Mouse (Mus musculus) midbrain, embryonic 11.5 days (tissue): ENCODE results near the gene Prpf40b. TPM values are rescaled to one million over a fixed set of nuclear protein-coding genes. Genes with fewer than 3 reads are reported as not detected.

Experiments used
- ATAC-seq: fragments of 200-750 bp; cut with Nextera tagmentation; 2 replicates; pipeline ENCODE4 v1.8.0; 2017; ENCODE audit warnings: moderate TSS enrichment, moderate library complexity; ENCODE audit not compliant: low FRiP score
- DNase-seq: peaks from one replicate; pipeline ENCODE4 v3.0.0; 2015; ENCODE audit warnings: low spot score; ENCODE audit errors: missing footprints
- H3K27ac ChIP-seq: fragments of 300-500 bp; sonication (generic); 2 replicates; pipeline ENCODE4 v1.5.1; 2014; ENCODE audit warnings: low read depth, low read length
- H3K27me3 ChIP-seq: fragments of 300-500 bp; sonication (generic); 2 replicates; pipeline ENCODE4 v1.6.1; 2014; ENCODE audit warnings: mild to moderate bottlenecking, low read length, moderate library complexity, mixed read lengths; ENCODE audit not compliant: control insufficient read depth, insufficient read depth
- H3K36me3 ChIP-seq: fragments of 300-500 bp; sonication (generic); 2 replicates; pipeline ENCODE4 v1.6.1; 2014; ENCODE audit warnings: mild to moderate bottlenecking, low read length, moderate library complexity, mixed read lengths; ENCODE audit not compliant: control insufficient read depth, insufficient read depth
- H3K4me1 ChIP-seq: fragments of 300-500 bp; sonication (generic); 2 replicates; pipeline ENCODE4 v1.6.1; 2014; ENCODE audit warnings: low read length; ENCODE audit not compliant: control insufficient read depth, insufficient read depth
- H3K4me2 ChIP-seq: fragments of 300-500 bp; sonication (generic); 2 replicates; pipeline ENCODE4 v1.6.1; 2014; ENCODE audit warnings: mild to moderate bottlenecking, moderate library complexity
- H3K4me3 ChIP-seq: fragments of 300-500 bp; sonication (generic); 2 replicates; pipeline ENCODE4 v1.5.1; 2014; ENCODE audit warnings: low read depth, low read length
- H3K9ac ChIP-seq: fragments of 300-500 bp; sonication (generic); 2 replicates; pipeline ENCODE4 v1.6.1; 2014; ENCODE audit warnings: low read length
- H3K9me3 ChIP-seq: fragments of 300-500 bp; sonication (generic); 2 replicates; pipeline ENCODE4 v1.6.1; 2016; ENCODE audit warnings: low read length; ENCODE audit not compliant: control insufficient read depth
- WGBS: fragments of 180-500 bp; shearing (Covaris S2); extraction: QIAGEN DNeasy Blood & Tissue Kit; methylation state at CpG from one replicate; pipeline ENCODE4 v1.1.7; 2014; 5-methylcytosine and 5-hydroxymethylcytosine counted together
- polyA plus RNA-seq: library from polyadenylated mRNA; unstranded; fragments of >200 nt; fragmentation: Nextera tagmentation; extraction: Ambion mirVana; gene quantifications from 2 replicates; pipeline ENCODE4 v1.2.1, GENCODE M21; 2014

Gene Prpf40b
- polyA plus RNA-seq, 1 experiment from 2014 or later: 41.6 TPM

DNA sequence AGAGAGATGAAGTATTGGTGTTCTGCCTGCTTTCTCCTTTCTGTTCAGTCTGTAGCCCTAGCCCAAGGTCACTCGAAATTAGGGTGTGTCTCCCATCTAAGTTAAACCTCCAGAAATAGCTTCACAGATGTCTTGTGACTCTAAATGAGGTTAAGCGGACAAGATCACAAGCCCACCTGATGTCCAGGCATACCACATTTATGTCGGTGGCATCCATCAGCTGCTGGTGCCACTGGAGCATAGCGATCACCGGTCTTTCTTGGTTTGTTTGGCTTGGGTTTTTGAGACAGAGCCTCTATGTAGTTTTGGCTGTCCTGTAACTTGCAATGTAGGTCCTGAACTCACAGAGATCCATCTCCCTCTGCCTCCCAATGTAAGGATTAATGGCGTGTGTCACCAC is 41.1 kb upstream of the Prpf40b start:
- WGBS: 96% methylated on average over 6 of the region's 6 CpGs
- peaks cover 3% of the 10 kb centered on the region for H3K4me1 ChIP-seq
- no peak overlapping the region for H3K4me3 ChIP-seq
- no peaks in the 10 kb centered on the region for H3K9me3 ChIP-seq
- no peak overlapping the region for H3K27ac ChIP-seq
- ATAC-seq (no peak), DNase-seq (no peak)
- H3K27me3 ChIP-seq: no peaks in the 10 kb centered on the region
- no peak overlapping the region for H3K9ac ChIP-seq
- no peaks in the 10 kb centered on the region for H3K36me3 ChIP-seq
- H3K4me2 ChIP-seq: no peak overlapping the region

DNA sequence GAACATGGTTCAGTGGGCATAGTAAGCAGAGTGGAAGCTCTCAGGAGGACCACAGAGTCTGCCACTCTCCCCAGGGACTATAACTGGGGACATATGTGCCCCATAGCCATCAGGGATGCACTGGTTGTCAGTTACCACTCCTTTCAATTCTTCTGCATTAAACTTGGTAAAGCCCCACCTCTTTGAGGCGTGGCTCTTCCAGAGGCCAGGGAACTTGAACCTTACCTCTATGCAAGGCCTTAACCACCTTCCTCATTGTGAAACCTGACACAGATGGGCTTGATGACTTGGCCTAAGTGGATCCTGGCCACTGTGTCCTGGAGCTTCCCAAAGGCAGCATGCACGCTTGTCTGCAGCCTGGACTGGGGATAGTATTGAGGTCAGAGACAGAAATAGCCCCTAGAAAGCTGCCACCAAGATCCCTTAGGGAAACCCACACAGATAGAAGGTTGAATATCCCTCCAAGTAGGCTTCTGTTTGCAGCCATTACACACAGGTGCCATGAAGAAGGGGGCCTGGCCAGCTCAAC is 40.3 kb upstream of the Prpf40b start:
- no peak for ATAC-seq
- DNase-seq: no peak

DNA sequence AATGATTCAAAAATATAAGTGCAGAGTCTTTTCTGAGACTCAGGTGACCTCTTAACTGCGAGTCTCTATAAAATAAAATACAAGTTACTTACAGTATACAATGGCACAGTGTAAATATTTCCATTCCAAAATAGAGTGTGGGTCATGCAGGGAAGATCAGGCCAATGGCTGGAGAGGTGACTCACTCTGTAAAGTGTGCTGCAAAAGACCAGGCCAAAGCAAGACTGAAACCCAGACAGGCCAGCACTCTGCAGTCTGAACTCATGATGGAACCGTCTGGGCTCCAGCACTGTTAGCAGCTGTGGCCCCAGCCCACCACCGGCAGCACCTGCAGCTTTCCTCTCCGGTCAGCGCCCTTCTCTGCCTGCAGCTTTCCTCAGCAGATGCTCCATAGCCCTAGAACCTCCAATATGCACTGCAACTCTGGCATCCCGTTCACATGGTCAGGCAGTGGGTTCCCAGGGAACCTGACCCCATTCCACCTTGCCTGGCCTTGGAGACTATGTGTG is 39.6 kb upstream of the Prpf40b start:
- Histone ChIP-seq H3K27ac (no peak overlapping the region), H3K9me3 (no peaks in the 10 kb centered on the region), H3K4me1 (peaks cover 7% of the 10 kb centered on the region), H3K4me3 (no peak overlapping the region), H3K4me2 (no peak overlapping the region), H3K36me3 (no peaks in the 10 kb centered on the region), H3K27me3 (no peaks in the 10 kb centered on the region), H3K9ac (no peak overlapping the region)
- 90% methylated on average over 6 of the region's 6 CpGs for WGBS
- DNase-seq (no peak), ATAC-seq (no peak)

More for the DNA sequence above, 40.3 kb upstream of the Prpf40b start:
- Histone ChIP-seq H3K36me3 (no peaks in the 10 kb centered on the region), H3K9ac (no peak overlapping the region), H3K4me1 (peaks cover 4% of the 10 kb centered on the region), H3K27ac (no peak overlapping the region), H3K9me3 (no peaks in the 10 kb centered on the region), H3K27me3 (no peaks in the 10 kb centered on the region), H3K4me2 (no peak overlapping the region), H3K4me3 (no peak overlapping the region)
- 83% methylated on average over 2 of the region's 2 CpGs for WGBS

- peak; percentile 27 for ATAC-seq
- Histone ChIP-seq H3K27me3 (no peaks in the 10 kb centered on the region), H3K9ac (no peak overlapping the region), H3K4me3 (no peak overlapping the region), H3K36me3 (no peaks in the 10 kb centered on the region), H3K4me2 (no peak overlapping the region; the same call in 1 of the 2 replicates), H3K9me3 (no peaks in the 10 kb centered on the region), H3K4me1 (peaks cover 4% of the 10 kb centered on the region; the same call in 1 of the 2 replicates), H3K27ac (no peak overlapping the region)
- WGBS: 68% methylated on average over 8 of the region's 8 CpGs
- DNase-seq: no peak
These were observed 35.6 kb upstream of the Prpf40b start for GRCm38 (mm10) chr15:99259167-99259729.

DNA sequence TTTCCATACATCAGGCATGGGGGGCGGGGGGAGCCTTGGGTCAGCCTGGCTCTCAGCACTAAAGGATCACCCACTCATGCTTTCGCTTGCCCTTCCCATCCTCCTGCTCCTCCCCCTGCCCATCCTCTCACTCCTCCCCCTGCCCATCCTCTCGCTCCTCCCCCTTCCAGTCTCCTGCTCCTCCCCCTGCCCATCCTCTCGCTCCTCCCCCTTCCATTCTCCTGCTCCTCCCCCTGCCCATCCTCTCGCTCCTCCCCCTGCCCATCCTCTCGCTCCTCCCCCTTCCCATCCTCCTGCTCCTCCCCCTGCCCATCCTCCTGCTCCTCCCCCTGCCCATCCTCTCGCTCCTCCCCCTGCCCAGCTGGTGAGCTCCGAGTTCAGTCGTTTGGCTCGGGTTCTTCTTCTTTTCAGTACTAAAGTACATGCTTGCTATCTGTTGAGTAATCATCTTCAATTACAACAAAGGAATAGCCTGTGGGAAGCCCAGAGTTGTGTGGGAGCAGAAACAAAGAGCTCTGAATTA is 35.1 kb upstream of the Prpf40b start:
- DNase-seq (peak; percentile 94), ATAC-seq (peak; percentile 77)
- 2% methylated on average over 9 of the region's 10 CpGs for WGBS
- no peaks in the 10 kb centered on the region for H3K9me3 ChIP-seq
- no peak overlapping the region; the same call in 1 of the 2 replicates for H3K9ac ChIP-seq
- H3K4me2 ChIP-seq: peak overlapping the region; percentile 37
- H3K4me1 ChIP-seq: peaks cover 4% of the 10 kb centered on the region; the same call in 1 of the 2 replicates
- no peak overlapping the region for H3K4me3 ChIP-seq
- H3K27ac ChIP-seq: no peak overlapping the region
- H3K36me3 ChIP-seq: no peaks in the 10 kb centered on the region
- no peaks in the 10 kb centered on the region for H3K27me3 ChIP-seq

- H3K4me3 ChIP-seq: no peak overlapping the region
- no peak overlapping the region for H3K27ac ChIP-seq
- no peaks in the 10 kb centered on the region for H3K27me3 ChIP-seq
- H3K9me3 ChIP-seq: no peaks in the 10 kb centered on the region
- DNase-seq: no peak
- no peak overlapping the region for H3K9ac ChIP-seq
- ATAC-seq: no peak
- no peaks in the 10 kb centered on the region for H3K36me3 ChIP-seq
- peaks cover 4% of the 10 kb centered on the region; the same call in 1 of the 2 replicates for H3K4me1 ChIP-seq
- H3K4me2 ChIP-seq: no peak overlapping the region
- WGBS: 75% methylated on average over 10 of the region's 10 CpGs
These were observed 32.2 kb upstream of the Prpf40b start for GRCm38 (mm10) chr15:99262702-99263101.

- Histone ChIP-seq H3K9ac (no peak overlapping the region), H3K27ac (no peak overlapping the region), H3K27me3 (no peaks in the 10 kb centered on the region), H3K36me3 (no peaks in the 10 kb centered on the region), H3K4me2 (no peak overlapping the region), H3K4me1 (peaks cover 4% of the 10 kb centered on the region; the same call in 1 of the 2 replicates), H3K9me3 (no peaks in the 10 kb centered on the region), H3K4me3 (no peak overlapping the region)
- DNase-seq (no peak), ATAC-seq (no peak)
- 67% methylated on average over 2 of the region's 2 CpGs for WGBS
These were observed 30.5 kb upstream of the Prpf40b start for GRCm38 (mm10) chr15:99264363-99264762.

DNA sequence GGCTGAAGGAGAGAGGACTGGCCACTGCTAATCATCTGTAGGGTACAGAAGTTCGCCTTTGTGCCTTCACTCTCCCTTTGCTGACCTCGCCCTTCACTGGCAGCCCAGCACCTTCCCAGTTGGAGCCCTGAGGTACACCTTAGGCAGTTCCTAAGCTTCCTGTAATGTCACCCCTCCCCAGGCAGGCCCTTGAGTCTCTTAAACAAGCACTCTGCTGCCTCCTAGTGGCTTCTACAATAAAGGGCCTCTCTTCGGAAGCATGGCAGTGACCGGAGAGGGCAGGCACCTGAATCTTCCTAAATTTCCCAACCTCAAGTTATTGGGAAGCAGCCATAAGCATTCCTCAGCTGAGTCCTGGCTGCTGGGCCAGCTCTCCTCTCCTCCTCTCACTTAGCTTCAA is 29.2 kb upstream of the Prpf40b start:
- 20% methylated on average over 4 of the region's 4 CpGs for WGBS
- H3K4me2 ChIP-seq: no peak overlapping the region
- H3K9me3 ChIP-seq: no peaks in the 10 kb centered on the region
- no peaks in the 10 kb centered on the region for H3K4me1 ChIP-seq
- H3K4me3 ChIP-seq: no peak overlapping the region
- no peak overlapping the region for H3K27ac ChIP-seq
- ATAC-seq (no peak), DNase-seq (peak; percentile 94)
- no peaks in the 10 kb centered on the region for H3K36me3 ChIP-seq
- H3K9ac ChIP-seq: no peak overlapping the region
- no peaks in the 10 kb centered on the region for H3K27me3 ChIP-seq

- H3K9me3 ChIP-seq: no peaks in the 10 kb centered on the region
- no peak overlapping the region for H3K27ac ChIP-seq
- ATAC-seq: no peak
- H3K9ac ChIP-seq: no peak overlapping the region
- WGBS: 89% methylated on average over 8 of the region's 8 CpGs
- no peak for DNase-seq
- no peaks in the 10 kb centered on the region for H3K4me1 ChIP-seq
- no peak overlapping the region for H3K4me3 ChIP-seq
- no peaks in the 10 kb centered on the region for H3K36me3 ChIP-seq
- H3K27me3 ChIP-seq: no peaks in the 10 kb centered on the region
- no peak overlapping the region for H3K4me2 ChIP-seq
These were observed 18.8 kb upstream of the Prpf40b start for GRCm38 (mm10) chr15:99276095-99276494.
